Mouse (Mus musculus) midbrain, embryonic 10.5 days (tissue): ENCODE results near the gene Nsdhl. TPM values are rescaled to one million over a fixed set of nuclear protein-coding genes. Genes with fewer than 3 reads are reported as not detected.

Experiments used
- DNase-seq: peaks from one replicate; pipeline ENCODE4 v3.0.0-alpha.2; 2017; ENCODE audit warnings: low spot score
- H3K27ac ChIP-seq: fragments of 300-500 bp; sonication (generic); replicated peaks from 2 replicates; pipeline ENCODE4 v1.5.1; 2016; ENCODE audit warnings: mild to moderate bottlenecking
- H3K27me3 ChIP-seq: fragments of 300-500 bp; sonication (generic); 2 replicates; pipeline ENCODE4 v1.6.1; 2016; ENCODE audit warnings: low read depth, mild to moderate bottlenecking; ENCODE audit not compliant: poor library complexity, severe bottlenecking
- H3K36me3 ChIP-seq: fragments of 300-500 bp; sonication (generic); 2 replicates; pipeline ENCODE4 v1.6.1; 2016; ENCODE audit warnings: mild to moderate bottlenecking, moderate library complexity
- H3K4me1 ChIP-seq: fragments of 300-500 bp; sonication (generic); 2 replicates; pipeline ENCODE4 v1.6.1; 2016
- H3K4me3 ChIP-seq: fragments of 300-500 bp; sonication (generic); 2 replicates; pipeline ENCODE4 v1.5.1; 2016; ENCODE audit warnings: mild to moderate bottlenecking, moderate library complexity
- H3K9me3 ChIP-seq: fragments of 300-500 bp; sonication (generic); replicated peaks from 2 replicates; pipeline ENCODE4 v1.6.1; 2016; ENCODE audit warnings: mild to moderate bottlenecking
- WGBS: fragments of 180-500 bp; shearing (Covaris S2); methylation state at CpG from one replicate; pipeline ENCODE4 v1.1.7; 2016; 5-methylcytosine and 5-hydroxymethylcytosine counted together
- polyA plus RNA-seq: library from polyadenylated mRNA; unstranded; fragments of >200 nt; fragmentation: Nextera tagmentation; extraction: Ambion mirVana; gene quantifications from 2 replicates; pipeline ENCODE4 v1.2.1, GENCODE M21; 2016

The Nsdhl gene
- 44.1 and 47.3 TPM in 2 replicates for polyA plus RNA-seq

GRCm38 (mm10) chrX:72917884-72918681 is at the start of gene Nsdhl, which contains the start of gene Cetn2:
Gene Nsdhl, plus strand, starts transcription at chrX:72918557.
Gene Cetn2, minus strand, starts transcription at chrX:72918411.
- H3K36me3 ChIP-seq, result no peaks in the 10 kb centered on the region
- H3K27ac ChIP-seq, result peak within 1 kb of the TSS; percentile 84
- no peaks in the 10 kb centered on the region for H3K9me3 ChIP-seq
- peaks cover 20% of the 10 kb centered on the region for H3K4me1 ChIP-seq
- DNase-seq, result peak; percentile 87
- no peaks in the 10 kb centered on the region for H3K27me3 ChIP-seq
- 21% methylated on average over 41 of the region's 41 CpGs for WGBS
- peak within 1 kb of the TSS; percentile 65 for H3K4me3 ChIP-seq

GRCm38 (mm10) chrX:72895388-72896054 is 22.8 kb upstream of the Nsdhl start:
- peaks cover 19% of the 10 kb centered on the region for H3K4me1 ChIP-seq
- DNase-seq, result peak; percentile 44
- H3K4me3 ChIP-seq, result no peak overlapping the region
- no peaks in the 10 kb centered on the region for H3K36me3 ChIP-seq
- H3K9me3 ChIP-seq, result no peaks in the 10 kb centered on the region
- peak overlapping the region; percentile 68; the same call in 1 of the 2 replicates for H3K27ac ChIP-seq
- H3K27me3 ChIP-seq, result no peaks in the 10 kb centered on the region
- 44% methylated on average over 5 of the region's 5 CpGs for WGBS

GRCm38 (mm10) chrX:72896055-72896437 is 22.3 kb upstream of the Nsdhl start:
- H3K4me1 ChIP-seq, result peaks cover 19% of the 10 kb centered on the region
- no peak for DNase-seq
- peak overlapping the region; percentile 68; the same call in 1 of the 2 replicates for H3K27ac ChIP-seq
- no peaks in the 10 kb centered on the region for H3K9me3 ChIP-seq
- no peaks in the 10 kb centered on the region for H3K27me3 ChIP-seq
- no peak overlapping the region for H3K4me3 ChIP-seq
- H3K36me3 ChIP-seq, result no peaks in the 10 kb centered on the region
- WGBS, result 57% methylated on average over 1 of the region's 1 CpGs

- no peak for DNase-seq
- H3K27me3 ChIP-seq, result no peaks in the 10 kb centered on the region
- no peak overlapping the region for H3K4me3 ChIP-seq
- no peaks in the 10 kb centered on the region for H3K4me1 ChIP-seq
- H3K9me3 ChIP-seq, result no peaks in the 10 kb centered on the region
- H3K27ac ChIP-seq, result no peak overlapping the region
- H3K36me3 ChIP-seq, result no peaks in the 10 kb centered on the region
- 24% methylated on average over 1 of the region's 1 CpGs for WGBS
Measured at GRCm38 (mm10) chrX:72902530-72902929, 15.8 kb upstream of the Nsdhl start.

- WGBS, result 85% methylated on average over 6 of the region's 6 CpGs
- Histone ChIP-seq H3K9me3 (no peaks in the 10 kb centered on the region), H3K4me1 (no peaks in the 10 kb centered on the region), H3K27ac (no peak overlapping the region), H3K4me3 (no peak overlapping the region), H3K36me3 (no peaks in the 10 kb centered on the region), H3K27me3 (no peaks in the 10 kb centered on the region)
- no peak for DNase-seq
Measured at GRCm38 (mm10) chrX:72907619-72908403, 10.5 kb upstream of the Nsdhl start.

GRCm38 (mm10) chrX:72908404-72908741 is 10.0 kb upstream of the Nsdhl start:
- WGBS, result 4% methylated on average over 2 of the region's 2 CpGs
- peak; percentile 15 for DNase-seq
- Histone ChIP-seq H3K4me1 (no peaks in the 10 kb centered on the region), H3K27me3 (no peaks in the 10 kb centered on the region), H3K9me3 (no peaks in the 10 kb centered on the region), H3K4me3 (no peak overlapping the region), H3K27ac (no peak overlapping the region), H3K36me3 (no peaks in the 10 kb centered on the region)

- WGBS, result 88% methylated on average over 1 of the region's 1 CpGs
- no peaks in the 10 kb centered on the region for H3K9me3 ChIP-seq
- no peaks in the 10 kb centered on the region for H3K36me3 ChIP-seq
- no peaks in the 10 kb centered on the region for H3K4me1 ChIP-seq
- H3K27me3 ChIP-seq, result no peaks in the 10 kb centered on the region
- no peak for DNase-seq
- H3K27ac ChIP-seq, result no peak overlapping the region
- no peak overlapping the region for H3K4me3 ChIP-seq
Measured at GRCm38 (mm10) chrX:72911611-72912010, 6.7 kb upstream of the Nsdhl start.

GRCm38 (mm10) chrX:72918682-72919059 is 314 bp downstream of the Nsdhl start:
- Histone ChIP-seq H3K9me3 (no peaks in the 10 kb centered on the region), H3K4me3 (peak overlapping the region; percentile 65), H3K27me3 (no peaks in the 10 kb centered on the region), H3K27ac (peak overlapping the region; percentile 84), H3K4me1 (peaks cover 20% of the 10 kb centered on the region), H3K36me3 (peaks cover under 1% of the 10 kb centered on the region; the same call in 1 of the 2 replicates)
- 22% methylated on average over 6 of the region's 6 CpGs for WGBS
- no peak for DNase-seq

- DNase-seq, result no peak
- Histone ChIP-seq H3K27me3 (no peaks in the 10 kb centered on the region), H3K9me3 (no peaks in the 10 kb centered on the region), H3K4me3 (no peak overlapping the region), H3K4me1 (peaks cover 20% of the 10 kb centered on the region), H3K36me3 (peaks cover 19% of the 10 kb centered on the region), H3K27ac (no peak overlapping the region)
- 90% methylated on average over 2 of the region's 2 CpGs for WGBS
Measured at GRCm38 (mm10) chrX:72921391-72921790, 3.0 kb downstream of the Nsdhl start.

GRCm38 (mm10) chrX:72953464-72953863 is 35.1 kb downstream of the Nsdhl start:
- Histone ChIP-seq H3K27ac (no peak overlapping the region), H3K9me3 (no peaks in the 10 kb centered on the region), H3K27me3 (no peaks in the 10 kb centered on the region), H3K4me1 (no peaks in the 10 kb centered on the region), H3K36me3 (peaks cover 93% of the 10 kb centered on the region), H3K4me3 (no peak overlapping the region)
- no peak for DNase-seq
- WGBS, result 74% methylated on average over 4 of the region's 4 CpGs

GRCm38 (mm10) chrX:72956486-72956885 is 38.1 kb downstream of the Nsdhl start:
- Histone ChIP-seq H3K4me1 (no peaks in the 10 kb centered on the region), H3K36me3 (peaks cover 93% of the 10 kb centered on the region), H3K27ac (no peak overlapping the region), H3K9me3 (no peaks in the 10 kb centered on the region), H3K4me3 (no peak overlapping the region), H3K27me3 (no peaks in the 10 kb centered on the region)
- DNase-seq, result no peak
- WGBS, result 85% methylated on average over 4 of the region's 4 CpGs

- Histone ChIP-seq H3K4me3 (no peak overlapping the region), H3K9me3 (no peaks in the 10 kb centered on the region), H3K27ac (no peak overlapping the region), H3K36me3 (peaks cover 74% of the 10 kb centered on the region), H3K4me1 (no peaks in the 10 kb centered on the region), H3K27me3 (no peaks in the 10 kb centered on the region)
- 86% methylated on average over 4 of the region's 4 CpGs for WGBS
- no peak for DNase-seq
Measured at GRCm38 (mm10) chrX:72960431-72960830, 42.1 kb downstream of the Nsdhl start.
